Mouse (Mus musculus) small intestine, adult 2 months (tissue): ENCODE data around the gene Lgals3bp.

Experiments
- CTCF ChIP-seq: fragments of 200-500 bp; IDR thresholded peaks from 2 replicates; pipeline ENCODE4 v1.5.1; 2012; ENCODE audit warnings: low read depth, mild to moderate bottlenecking, control low read depth, inconsistent platforms, low read length, moderate library complexity, mixed read lengths; ENCODE audit not compliant: insufficient replicate concordance, insufficient read length; ENCODE audit errors: extremely low read depth
- POLR2A ChIP-seq: fragments of 200-500 bp; IDR thresholded peaks from 2 replicates; pipeline ENCODE4 v1.6.1; 2012; ENCODE audit warnings: low read depth, mild to moderate bottlenecking, control low read depth, inconsistent platforms, low read length, moderate library complexity

- no peak for TF ChIP-seq CTCF
- no peak for TF ChIP-seq POLR2A
Observed at GRCm38 (mm10) chr11:118375006-118375405, 26.9 kb downstream of the Lgals3bp start.
